Mouse (Mus musculus): ENCODE measurements around the gene Ripk3.

The Ripk3 gene

GRCm38 (mm10) chr14:55758363-55758784 is 30.3 kb downstream of the Ripk3 start, which contains the start of gene Cideb:
TSS of gene Cideb (minus strand) at chr14:55758458.
- peak; percentile 30 for DNase-seq

GRCm38 (mm10) chr14:55757566-55757965 is 31.1 kb downstream of the Ripk3 start:
- DNase-seq, result no peak

GRCm38 (mm10) chr14:55747051-55747847 is 41.4 kb downstream of the Ripk3 start:
- no peak for DNase-seq

GRCm38 (mm10) chr14:55745861-55746237 is 42.8 kb downstream of the Ripk3 start:
- no peak for DNase-seq

- peak; percentile 90 for DNase-seq
Observed at GRCm38 (mm10) chr14:55745180-55745860, 43.3 kb downstream of the Ripk3 start, which contains the start of the genes Dhrs1 and Nop9. TSS of gene Dhrs1 (minus strand) at chr14:55745690. TSS of gene Nop9 (plus strand) at chr14:55745693.

GRCm38 (mm10) chr14:55743711-55744110 is 45.0 kb downstream of the Ripk3 start:
- DNase-seq, result peak; percentile 81

- DNase-seq, result no peak
Observed at GRCm38 (mm10) chr14:55737086-55737687, 51.5 kb downstream of the Ripk3 start.

- no peak for DNase-seq
Observed at GRCm38 (mm10) chr14:55735758-55736157, 52.9 kb downstream of the Ripk3 start.

- no peak for DNase-seq
Observed at GRCm38 (mm10) chr14:55735334-55735733, 53.3 kb downstream of the Ripk3 start.
